Mouse (Mus musculus): ENCODE data around the gene Acot9. TPM values are rescaled to one million over a fixed set of nuclear protein-coding genes. Genes with fewer than 3 reads are reported as not detected.

The Acot9 gene
- polyA plus RNA-seq, 1 experiment from 2014 or later = 36.4 TPM

Other genes with a start within 250 kb of the Acot9 start
- not detected in 2 replicates for gene Magea5, start 199.3 kb upstream of the Acot9 start, polyA plus RNA-seq (2014; fragmentation: Nextera tagmentation; extraction: Ambion mirVana)
- not detected in 2 replicates for gene Magea1, start 172.7 kb upstream of the Acot9 start, polyA plus RNA-seq (2014; fragmentation: Nextera tagmentation; extraction: Ambion mirVana)
- not detected in 2 replicates for gene Magea2, start 168.8 kb upstream of the Acot9 start, polyA plus RNA-seq (2014; fragmentation: Nextera tagmentation; extraction: Ambion mirVana)
- not detected in 2 replicates for gene Cldn34b2, start 134.0 kb upstream of the Acot9 start, polyA plus RNA-seq (2014; fragmentation: Nextera tagmentation; extraction: Ambion mirVana)
- 72.9 and 74.3 TPM in 2 replicates for gene Sat1, start 46.0 kb upstream of the Acot9 start, polyA plus RNA-seq (2014; fragmentation: Nextera tagmentation; extraction: Ambion mirVana)
- gene Prdx4, start 78.3 kb downstream of the Acot9 start, polyA plus RNA-seq (2014; fragmentation: Nextera tagmentation; extraction: Ambion mirVana) = 124 and 148 TPM in 2 replicates

All from forebrain, embryonic 14.5 days (tissue).